Mouse (Mus musculus) lung, postnatal 4 days (tissue): ENCODE measurements at regions not wholly inside any gene's neighbourhood (a gene's known extent, or its start where the extent isn't known, plus 50 kb on each side); places are given as distances from the start of the nearest gene placed in this dataset.

Source experiments
- DNase-seq, 2 experiments: peaks; one replicate each; pipeline ENCODE4 v3.0.0; 2021

DNA sequence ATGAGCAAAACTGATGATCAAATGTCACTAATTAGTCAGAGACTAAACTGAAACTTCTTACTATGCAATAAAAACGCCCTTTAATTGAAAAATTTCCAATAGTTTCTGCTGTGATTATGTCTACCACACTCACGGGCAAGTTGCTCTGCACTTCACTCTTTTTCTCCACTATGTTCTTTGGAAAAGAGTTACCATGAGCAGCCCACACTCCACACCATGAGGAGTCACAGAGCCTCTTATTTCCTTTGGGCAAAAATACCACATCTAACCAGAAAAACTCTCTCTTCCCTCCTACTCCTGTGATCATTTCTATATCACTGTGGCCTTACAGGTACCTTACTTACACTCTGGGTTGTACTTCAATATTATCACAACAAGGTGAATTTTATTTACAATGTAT lies 174.7 kb downstream of the Gm11361 start:
- DNase-seq = no peak

DNA sequence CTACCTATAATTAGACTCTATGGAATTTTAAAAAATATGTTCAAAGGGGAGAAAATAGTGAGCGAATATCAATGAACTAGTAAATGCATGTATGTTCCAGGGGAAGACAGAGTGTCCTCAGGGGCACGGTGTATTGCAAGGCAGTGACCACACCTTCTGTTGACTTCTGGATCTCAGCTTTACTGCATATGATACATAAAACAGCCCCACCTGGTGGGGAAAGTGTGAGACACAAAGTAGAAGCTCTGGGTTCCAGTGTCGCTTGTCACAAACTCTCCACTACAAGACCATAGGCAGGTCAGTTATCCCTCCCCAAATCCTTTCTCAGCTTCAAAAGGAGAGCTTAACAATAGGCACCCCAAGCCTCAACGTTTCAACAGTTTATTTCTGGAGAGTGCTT lies 168.8 kb downstream of the Gm11361 start:
- no peak for DNase-seq

DNA sequence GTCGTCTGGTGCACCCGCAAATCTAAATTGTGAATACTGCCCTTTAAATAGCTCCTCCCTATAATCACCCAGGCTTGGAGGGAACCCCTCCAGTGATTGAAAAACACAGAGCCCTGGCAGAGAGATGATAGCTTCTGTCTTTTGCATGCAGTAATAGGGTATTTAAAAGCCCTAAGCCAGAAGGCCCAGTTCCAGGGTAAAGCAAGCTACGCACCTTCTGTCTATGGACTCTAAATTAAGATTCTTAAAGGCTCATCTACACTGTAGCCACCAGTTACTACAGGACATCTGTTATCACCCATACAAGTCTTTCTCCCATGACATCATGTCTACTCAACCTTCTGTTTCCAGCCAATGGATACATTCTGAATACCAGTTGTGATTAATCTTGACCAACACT lies 167.8 kb downstream of the Gm11361 start:
- DNase-seq = no peak

DNA sequence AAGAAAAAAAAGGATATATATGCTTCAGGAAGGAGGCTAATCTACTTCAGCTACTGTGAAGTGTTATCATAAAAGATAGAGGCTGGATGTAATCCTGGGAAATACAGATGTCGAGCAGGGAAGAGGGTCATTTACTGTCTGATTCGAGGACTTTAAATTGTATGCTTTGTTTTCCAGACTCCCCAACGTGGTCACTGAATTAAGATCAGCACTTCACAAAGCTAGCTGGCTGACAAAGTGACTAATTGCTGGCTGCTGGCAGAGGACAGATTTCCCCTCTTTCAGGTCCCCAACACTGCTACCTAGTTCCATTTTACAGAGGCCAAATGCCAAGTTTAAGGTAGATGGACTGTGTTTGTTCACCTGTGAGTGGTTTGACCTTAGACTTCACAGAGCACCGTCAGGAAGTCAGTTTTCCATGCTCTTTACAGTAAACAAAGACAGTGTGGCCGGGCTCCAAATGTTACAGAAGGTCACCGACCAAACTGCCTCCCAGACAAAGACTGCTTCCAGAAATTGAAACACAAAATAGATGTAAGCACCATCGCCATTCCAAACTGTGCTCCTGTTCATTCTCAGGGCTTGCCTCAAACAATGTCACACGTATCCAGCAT lies 167.2 kb downstream of the Gm11361 start:
- DNase-seq = peak; percentile 16 to 27

DNA sequence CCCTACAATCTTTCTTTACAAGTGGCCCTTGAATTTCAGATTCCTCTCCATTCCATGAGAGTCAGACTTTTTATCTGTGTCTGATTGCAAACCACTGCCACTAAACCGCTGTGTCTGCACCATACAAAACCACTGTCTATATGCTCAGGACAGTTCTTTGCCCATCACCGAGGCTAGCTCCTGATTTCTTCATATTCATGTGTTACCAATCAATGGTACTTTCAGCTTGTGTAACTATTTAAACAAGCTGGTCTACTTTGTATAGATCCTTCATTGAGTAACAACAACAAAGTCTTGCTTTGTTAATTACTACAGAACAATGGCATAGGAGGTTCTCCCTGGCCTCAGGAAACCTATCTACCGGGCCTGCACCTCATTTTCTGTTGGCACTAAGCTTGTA lies 164.0 kb downstream of the Gm11361 start:
- DNase-seq = no peak

DNA sequence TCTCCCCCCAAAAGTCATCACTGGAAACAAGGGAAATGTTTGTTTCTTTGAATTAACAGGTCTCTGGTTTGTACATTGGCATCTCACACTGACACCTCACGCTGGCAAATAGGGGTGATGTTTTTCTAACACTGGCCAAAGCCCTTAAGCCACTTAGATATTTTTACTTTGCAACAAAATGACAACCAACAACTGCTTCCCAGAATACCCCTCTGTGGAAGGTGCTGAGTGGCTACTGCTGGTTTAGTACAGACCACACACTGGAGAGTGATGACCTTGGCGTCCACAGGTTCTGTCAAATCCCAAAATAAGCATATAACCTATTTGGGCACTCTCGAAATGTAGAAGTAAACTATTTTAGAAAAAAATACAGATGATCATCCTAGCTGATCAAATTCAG lies 163.3 kb downstream of the Gm11361 start:
- no peak for DNase-seq

DNA sequence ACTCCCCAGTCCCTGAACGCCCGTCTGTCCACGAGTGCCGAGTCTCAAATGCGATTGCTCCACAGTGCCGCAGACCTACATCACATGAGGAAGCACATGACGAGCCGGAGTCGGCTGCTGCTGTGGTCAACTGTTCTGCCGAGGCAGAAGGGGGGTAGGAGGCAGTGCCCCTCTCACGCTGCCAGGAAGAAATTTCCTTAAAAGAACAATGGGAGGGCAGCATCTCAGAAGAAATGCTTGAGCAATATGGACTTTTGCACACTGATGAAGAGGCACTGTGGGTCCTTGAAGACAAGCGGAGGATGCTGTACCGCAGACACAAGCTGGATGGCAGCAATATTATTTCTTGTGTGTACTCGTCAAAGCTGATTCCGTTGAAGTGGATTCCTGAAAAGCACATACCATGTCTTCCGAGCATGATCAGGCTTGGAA lies 162.6 kb downstream of the Gm11361 start:
- DNase-seq = peak; percentile 62 to 64

DNA sequence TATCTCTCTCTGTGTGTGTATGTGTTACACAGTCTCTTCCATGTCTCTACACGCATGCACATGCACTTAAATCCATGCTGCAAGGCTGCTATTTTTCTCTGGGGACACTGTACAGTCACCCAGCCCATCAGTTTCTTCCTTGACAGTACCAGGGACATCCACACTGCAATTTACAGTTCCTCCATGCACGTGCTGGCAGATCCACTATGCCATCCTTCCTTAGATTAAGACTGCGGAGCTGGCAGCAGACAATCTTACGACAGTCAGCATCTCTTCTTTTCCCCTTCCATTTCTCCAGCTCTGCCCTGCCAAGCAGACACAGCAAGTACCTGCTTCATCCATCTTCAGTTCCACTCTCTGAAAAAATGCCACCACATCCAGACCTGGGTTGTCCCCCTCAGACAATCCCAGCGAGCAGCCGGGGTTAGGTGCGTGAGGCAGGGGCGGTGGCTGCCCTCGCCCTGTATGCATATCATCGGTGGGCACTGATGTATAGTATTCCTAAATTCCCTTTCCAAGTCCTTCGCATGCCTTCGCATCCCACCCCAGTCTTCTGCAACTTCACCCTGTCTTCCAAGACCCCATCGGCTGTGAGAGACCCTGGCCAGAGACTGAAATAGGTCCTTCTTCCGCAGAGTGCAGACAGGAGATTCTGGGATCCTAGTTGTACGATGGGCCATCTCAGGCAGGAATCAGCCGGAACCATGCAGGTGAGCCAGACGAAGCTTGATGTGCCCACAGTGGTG lies 161.8 kb downstream of the Gm11361 start:
- peak in 1 of 2 experiments; percentile 21 for DNase-seq

DNA sequence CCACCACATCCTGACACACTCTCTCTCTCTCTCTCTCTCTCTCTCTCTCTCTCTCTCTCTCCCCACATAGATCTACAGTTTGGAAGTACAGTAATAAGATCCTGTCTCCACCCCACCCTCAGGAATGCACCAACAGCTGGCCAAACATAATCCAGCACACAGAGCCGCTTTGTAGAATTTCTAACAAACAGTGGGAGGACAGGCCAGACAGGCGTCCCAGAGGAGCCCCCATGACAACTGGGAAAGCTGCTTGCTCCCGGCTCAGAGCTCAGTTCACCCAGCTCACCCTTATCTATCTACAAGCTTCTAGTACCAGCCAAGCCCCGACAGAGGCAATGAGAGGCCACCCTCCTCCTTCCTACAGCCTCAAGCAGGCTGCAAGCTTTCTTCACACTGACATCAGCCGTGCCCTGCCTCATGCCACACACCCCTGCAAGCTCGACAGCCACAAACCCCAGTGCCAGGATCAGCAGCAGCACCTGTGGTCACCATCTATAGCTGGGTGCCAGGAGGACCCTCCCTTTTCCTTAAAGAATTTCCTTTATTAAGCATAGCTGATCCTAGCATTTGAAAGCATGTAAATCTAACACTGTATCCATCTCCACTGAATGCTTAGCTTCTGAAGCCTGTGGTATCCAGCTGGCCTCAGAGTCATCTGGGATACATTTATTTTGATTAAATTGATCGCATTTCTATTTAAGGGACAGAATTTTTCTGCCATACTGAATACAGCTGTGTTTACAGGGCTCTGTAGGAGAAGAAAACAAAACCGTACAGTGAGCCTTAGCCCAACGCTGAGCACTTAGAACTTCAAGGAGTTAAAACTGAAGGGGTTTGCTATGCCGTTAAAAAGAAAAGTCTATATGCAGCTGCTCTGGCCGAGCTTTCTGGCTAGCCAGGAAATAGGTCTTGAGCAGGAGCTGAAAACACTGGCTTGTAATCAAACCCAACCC lies 160.9 kb downstream of the Gm11361 start:
- DNase-seq = peak; percentile 71 to 86

DNA sequence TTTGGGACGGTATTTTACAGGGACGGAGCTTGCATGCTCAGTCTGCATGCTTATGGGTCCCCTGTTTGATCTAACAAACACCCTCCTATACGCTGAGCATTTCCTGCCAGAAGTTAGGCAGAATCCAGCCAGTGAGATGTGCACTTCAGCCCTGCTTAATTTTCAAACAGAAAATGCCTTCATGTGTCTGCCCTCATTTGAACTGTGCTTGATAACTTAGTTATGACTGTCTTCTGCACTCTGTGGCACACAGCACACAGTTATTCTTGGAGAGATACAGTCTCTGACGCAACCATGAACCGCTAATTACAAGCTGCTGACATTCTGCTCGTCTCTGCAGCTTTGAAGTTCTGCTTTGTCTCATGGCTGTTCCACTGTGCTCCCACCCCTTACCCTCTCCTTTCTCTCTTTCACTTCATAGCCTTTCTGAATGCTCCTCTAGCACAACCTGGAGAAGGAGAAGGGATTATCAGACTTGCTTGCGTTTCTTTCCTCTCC lies 160.2 kb downstream of the Gm11361 start:
- DNase-seq = peak; percentile 53 to 56

DNA sequence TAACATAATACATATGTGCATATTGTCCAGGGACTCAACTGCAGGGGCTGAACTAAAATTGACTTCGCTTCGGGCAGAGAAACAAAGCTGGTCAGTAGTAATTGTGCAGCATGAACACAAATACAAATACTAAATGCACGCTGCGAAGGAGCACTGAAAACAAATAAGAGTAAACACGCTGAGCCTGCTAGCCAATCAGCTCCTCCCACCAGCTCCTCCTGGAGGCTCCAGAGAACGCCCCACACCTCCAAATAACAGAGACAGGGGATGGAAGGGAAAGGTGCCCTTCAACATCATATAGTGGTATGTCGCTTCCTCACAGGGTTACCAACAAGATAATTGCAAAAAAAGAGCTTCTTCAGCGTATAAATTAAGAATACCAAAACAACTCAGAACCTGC lies 159.6 kb downstream of the Gm11361 start:
- DNase-seq = no peak

DNA sequence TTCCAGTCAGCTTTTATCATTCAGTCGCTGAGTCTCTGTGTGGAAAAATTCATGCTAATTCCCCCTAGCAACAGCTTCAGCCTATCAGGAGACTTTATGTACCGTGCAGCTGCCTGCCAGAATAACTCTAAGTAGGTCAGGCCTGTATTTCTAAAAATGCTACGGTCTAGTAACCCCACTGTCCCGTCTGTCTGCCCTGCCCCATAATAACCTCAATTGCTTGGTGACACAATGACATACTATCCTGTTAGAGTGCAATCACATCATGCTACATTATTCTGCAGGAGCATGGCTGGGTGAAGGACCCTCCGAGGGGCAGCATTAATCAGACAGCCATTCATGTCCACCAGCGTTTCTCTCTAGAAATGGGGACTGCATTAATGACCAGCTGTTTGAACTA lies 158.9 kb downstream of the Gm11361 start:
- DNase-seq = peak; percentile 11 to 34

DNA sequence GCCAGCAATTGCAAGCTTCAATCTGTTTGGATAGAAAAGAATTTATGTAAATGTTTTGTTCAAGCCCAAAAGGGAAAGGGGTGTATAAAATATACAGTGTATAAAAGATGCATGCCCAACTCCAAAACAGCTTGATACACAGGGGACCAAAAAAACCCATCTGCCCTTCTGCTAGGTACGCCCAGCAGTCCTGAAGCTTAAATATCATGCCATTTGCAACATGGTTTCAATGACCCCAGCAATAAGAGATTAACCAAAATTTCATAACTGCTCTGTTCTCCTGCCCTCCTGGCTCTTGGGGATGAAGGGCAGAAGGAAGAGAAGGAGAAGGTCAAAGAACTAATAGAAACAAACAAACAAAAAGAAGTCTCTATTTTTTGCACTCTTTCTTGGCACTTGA lies 158.4 kb downstream of the Gm11361 start:
- no peak for DNase-seq

DNA sequence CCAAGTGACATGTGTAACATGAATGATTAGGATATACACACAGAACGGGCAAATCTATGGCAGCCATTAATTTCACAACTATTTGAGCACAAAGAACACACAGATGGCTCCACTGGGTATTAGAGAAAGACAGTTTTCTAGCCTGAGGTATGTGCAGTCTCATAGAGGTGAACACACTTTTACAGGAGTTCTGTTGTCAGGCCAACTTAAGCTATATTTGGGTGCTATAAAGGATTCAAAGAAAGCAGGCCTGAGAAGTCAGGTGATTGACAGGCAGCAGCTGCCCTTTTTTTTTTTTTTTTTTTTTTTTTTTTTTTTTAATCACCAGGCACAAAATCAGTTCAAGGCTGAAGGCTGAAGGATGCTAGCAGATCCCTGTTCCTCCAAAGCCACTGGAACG lies 153.0 kb downstream of the Gm11361 start:
- no peak for DNase-seq

DNA sequence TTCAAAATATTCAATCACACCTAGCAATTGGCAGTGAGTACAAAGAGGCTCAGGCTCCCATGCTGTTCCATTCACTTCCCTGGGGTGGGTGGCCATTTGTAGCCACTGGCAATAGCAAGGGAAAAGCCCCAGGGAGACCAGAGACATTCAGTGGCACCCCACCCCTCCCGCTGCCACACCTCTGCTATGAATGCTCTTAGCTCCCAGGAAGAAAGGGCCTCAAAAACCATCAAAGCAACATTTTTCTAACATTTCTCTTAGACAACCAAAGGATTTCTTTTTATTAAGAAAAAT lies 152.2 kb downstream of the Gm11361 start:
- no peak for DNase-seq

DNA sequence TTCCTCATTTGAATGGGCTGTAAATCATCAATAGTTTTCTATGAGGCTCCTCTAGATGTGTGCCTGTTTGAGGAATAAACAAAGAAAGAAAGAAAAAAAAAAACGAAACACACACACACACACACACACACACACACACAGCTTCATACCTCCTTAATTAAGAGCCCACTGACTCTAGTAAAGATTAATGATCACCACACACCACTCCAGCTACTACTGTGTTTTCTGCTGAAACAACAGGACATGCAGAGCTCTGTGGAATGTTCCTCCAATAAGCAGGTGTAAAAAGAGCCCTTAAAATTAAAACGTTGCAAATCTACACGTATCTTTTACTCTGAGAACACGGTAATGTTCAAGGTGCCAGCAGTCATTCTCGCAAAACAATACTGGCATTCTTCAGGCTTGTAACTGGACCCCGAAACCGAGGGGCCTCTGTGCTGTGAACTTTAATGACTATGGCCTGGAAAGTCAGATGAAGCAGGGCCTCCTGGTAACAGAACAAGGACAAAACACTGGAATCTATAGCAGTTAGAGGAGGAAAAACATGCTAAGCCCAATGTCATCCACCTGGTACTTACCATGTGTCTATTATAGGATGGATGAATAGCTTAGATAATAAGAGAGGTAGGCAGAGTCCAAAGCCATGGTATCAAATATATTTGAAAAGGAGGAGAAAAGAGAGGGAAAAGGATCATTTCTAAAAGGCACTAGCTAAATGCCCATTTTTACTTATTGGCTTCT lies 151.7 kb downstream of the Gm11361 start:
- no peak for DNase-seq

DNA sequence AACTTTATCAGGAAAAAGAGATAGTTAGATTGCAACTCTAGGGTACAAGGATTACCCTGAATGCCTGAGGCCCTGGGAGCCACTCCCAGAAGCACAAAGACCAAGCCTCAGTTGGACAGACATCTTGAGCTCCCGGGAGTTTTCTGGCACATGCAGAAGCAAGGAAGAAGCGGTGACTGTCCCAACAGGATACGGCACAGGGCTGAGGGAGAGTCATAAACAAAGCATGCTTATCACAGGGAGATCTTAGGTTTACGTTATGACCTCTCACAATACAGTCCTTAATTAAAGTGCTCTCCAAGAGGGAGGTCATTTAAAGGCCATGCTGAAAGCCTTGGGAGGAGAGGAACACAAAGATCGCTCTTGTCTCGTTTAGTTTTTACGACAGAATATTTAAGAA lies 143.1 kb downstream of the Gm11361 start:
- DNase-seq = peak; percentile 34 to 57
